Mouse (Mus musculus): ENCODE measurements around the gene Nfkbil1.

GRCm38 (mm10) chr17:35231022-35231421 is 4.6 kb downstream of the Nfkbil1 start:
- TF ChIP-seq CTCF (IDR thresholded peaks at IDR 0.05; ENCODE audit: low read depth) (no peak), EP300 (IDR thresholded peaks at IDR 0.05; ENCODE audit: low read depth) (no peak)
